Mouse (Mus musculus) gastrocnemius, adult 18-20 months (tissue): Measurements from ENCODE around the gene Lgr4. TPM values are rescaled to one million over a fixed set of nuclear protein-coding genes. Genes with fewer than 3 reads are reported as not detected.

Source experiments
- DNase-seq: peaks from one replicate; pipeline ENCODE4 v3.0.0; 2021; ENCODE audit warnings: low spot score
- total RNA-seq, 2 experiments: library from RNA; stranded (reverse); gene quantifications; 2 replicates each; pipeline ENCODE4 v1.2.3; 2021

The Lgr4 gene
- total RNA-seq, 2 experiments from 2014 or later = 24.5 to 28.7 TPM

GRCm38 (mm10) chr2:109974807-109975206 is 57.4 kb downstream of the Lgr4 start:
- peak; percentile 57 for DNase-seq

- no peak for DNase-seq
Observed at GRCm38 (mm10) chr2:109976181-109976580, 58.7 kb downstream of the Lgr4 start.

GRCm38 (mm10) chr2:109977322-109977721 is 59.9 kb downstream of the Lgr4 start:
- no peak for DNase-seq

GRCm38 (mm10) chr2:109979209-109979608 is 61.8 kb downstream of the Lgr4 start:
- no peak for DNase-seq

- DNase-seq = no peak
Observed at GRCm38 (mm10) chr2:109983435-109983834, 66.0 kb downstream of the Lgr4 start.

GRCm38 (mm10) chr2:109984930-109985329 is 67.5 kb downstream of the Lgr4 start:
- no peak for DNase-seq

- no peak for DNase-seq
Observed at GRCm38 (mm10) chr2:109985560-109985959, 68.1 kb downstream of the Lgr4 start.

GRCm38 (mm10) chr2:109986036-109986785 is 68.8 kb downstream of the Lgr4 start:
- no peak for DNase-seq

GRCm38 (mm10) chr2:109987946-109988345 is 70.5 kb downstream of the Lgr4 start:
- no peak for DNase-seq

GRCm38 (mm10) chr2:109989196-109989595 is 71.7 kb downstream of the Lgr4 start:
- no peak for DNase-seq

GRCm38 (mm10) chr2:109989679-109990473 is 72.4 kb downstream of the Lgr4 start:
- DNase-seq = no peak

GRCm38 (mm10) chr2:109991754-109992153 is 74.3 kb downstream of the Lgr4 start:
- DNase-seq = no peak

GRCm38 (mm10) chr2:109992448-109993073 is 75.1 kb downstream of the Lgr4 start:
- DNase-seq = no peak

GRCm38 (mm10) chr2:109993404-109993803 is 76.0 kb downstream of the Lgr4 start:
- no peak for DNase-seq

- DNase-seq = no peak
Observed at GRCm38 (mm10) chr2:109995061-109995460, 77.6 kb downstream of the Lgr4 start.

GRCm38 (mm10) chr2:109996411-109996810 is 79.0 kb downstream of the Lgr4 start:
- peak; percentile 45 for DNase-seq

- no peak for DNase-seq
Observed at GRCm38 (mm10) chr2:110004668-110005067, 87.2 kb downstream of the Lgr4 start.

- no peak for DNase-seq
Observed at GRCm38 (mm10) chr2:110005164-110005563, 87.7 kb downstream of the Lgr4 start.

- DNase-seq = no peak
Observed at GRCm38 (mm10) chr2:110005596-110006239, 88.3 kb downstream of the Lgr4 start.

GRCm38 (mm10) chr2:110007423-110008267 is 90.2 kb downstream of the Lgr4 start:
- DNase-seq = no peak

- no peak for DNase-seq
Observed at GRCm38 (mm10) chr2:110009449-110009848, 92.0 kb downstream of the Lgr4 start.
